Mouse (Mus musculus) adrenal gland, postnatal 4 days (tissue): ENCODE results near the gene Pnpla6. TPM values are rescaled to one million over a fixed set of nuclear protein-coding genes. Genes with fewer than 3 reads are reported as not detected.
"Not testable (repeated sequence)": the region's sequence is repeated elsewhere in the genome, so short reads cannot be mapped to it uniquely, and the experiment has no call there.

ENCODE experiments used
- DNase-seq, 2 experiments: peaks; one replicate each; pipeline ENCODE4 v3.0.0; 2021 to 2022; ENCODE audit warnings: low spot score in 2 of 2, mixed read lengths in 2 of 2
- total RNA-seq, 2 experiments: library from RNA; stranded (reverse); gene quantifications; 2 replicates each; pipeline ENCODE4 v1.2.3; 2021

Pnpla6 gene
- total RNA-seq, 2 experiments from 2014 or later: 44.4 to 47.5 TPM

GRCm38 (mm10) chr8:3568378-3568777 lies 53.2 kb downstream of the Pnpla6 start:
- no peak for DNase-seq

GRCm38 (mm10) chr8:3569784-3570183 lies 54.6 kb downstream of the Pnpla6 start:
- DNase-seq: no peak

GRCm38 (mm10) chr8:3574546-3574945 lies 59.4 kb downstream of the Pnpla6 start:
- DNase-seq: no peak

- DNase-seq: no peak
Observed at GRCm38 (mm10) chr8:3576211-3576960, 61.2 kb downstream of the Pnpla6 start.

- no peak for DNase-seq
Observed at GRCm38 (mm10) chr8:3579390-3580364, 64.5 kb downstream of the Pnpla6 start.

GRCm38 (mm10) chr8:3581961-3582360 lies 66.8 kb downstream of the Pnpla6 start:
- DNase-seq: not testable (repeated sequence)

GRCm38 (mm10) chr8:3586452-3586851 lies 71.3 kb downstream of the Pnpla6 start:
- no peak for DNase-seq

- no peak for DNase-seq
Observed at GRCm38 (mm10) chr8:3586993-3587390, 71.8 kb downstream of the Pnpla6 start, which contains the start of gene Camsap3. Gene Camsap3 (plus strand): TSS chr8:3587293.

GRCm38 (mm10) chr8:3587391-3588257 lies 72.4 kb downstream of the Pnpla6 start:
- DNase-seq: no peak

GRCm38 (mm10) chr8:3588258-3588633 lies 73.1 kb downstream of the Pnpla6 start:
- DNase-seq: no peak

GRCm38 (mm10) chr8:3593470-3593869 lies 78.3 kb downstream of the Pnpla6 start:
- no peak for DNase-seq

Other genes with a start within 250 kb of the Pnpla6 start
- gene Insr, start 235.8 kb upstream of the Pnpla6 start, total RNA-seq: 100 to 1,000 TPM; 111 to 112 TPM
- gene A430078G23Rik, start 162.0 kb upstream of the Pnpla6 start, total RNA-seq: under 1 TPM; 0.51 to 0.56 TPM
- 10 to 100 TPM; 45.0 to 46.8 TPM for gene Arhgef18, start 122.4 kb upstream of the Pnpla6 start, total RNA-seq
- 10 to 100 TPM; 11.0 to 13.5 TPM for gene Pex11g, start 47.7 kb upstream of the Pnpla6 start, total RNA-seq
- under 1 TPM; 0.25 to 0.56 TPM for gene Tex45, start 44.5 kb upstream of the Pnpla6 start, total RNA-seq
- 10 to 100 TPM; 33.7 to 35.6 TPM for gene Zfp358, start 22.2 kb upstream of the Pnpla6 start, total RNA-seq
- 10 to 100 TPM; 50.5 to 53.2 TPM for gene Mcoln1, start 14.9 kb upstream of the Pnpla6 start, total RNA-seq
- under 1 TPM; 0.34 to 0.50 TPM for gene C330021F23Rik, start 52.6 kb downstream of the Pnpla6 start, total RNA-seq
- 10 to 100 TPM; 14.2 to 18.5 TPM for gene Camsap3, start 71.9 kb downstream of the Pnpla6 start, total RNA-seq
- gene Xab2, start 105.9 kb downstream of the Pnpla6 start, total RNA-seq: 10 to 100 TPM; 48.2 to 48.8 TPM
- 10 to 100 TPM; 90.1 to 98.4 TPM for gene Pet100, start 106.2 kb downstream of the Pnpla6 start, total RNA-seq
- gene Pcp2, start 110.2 kb downstream of the Pnpla6 start, total RNA-seq: not detected
- gene Stxbp2, start 115.6 kb downstream of the Pnpla6 start, total RNA-seq: 100 to 1,000 TPM; 107 to 136 TPM
- 1 to 10 TPM; 1.3 to 1.7 TPM for gene Retn, start 140.4 kb downstream of the Pnpla6 start, total RNA-seq
- gene Mcemp1, start 150.4 kb downstream of the Pnpla6 start, total RNA-seq: 1 to 10 TPM; 1.1 to 1.2 TPM
- gene Fcor, start 157.0 kb downstream of the Pnpla6 start, total RNA-seq: 10 to 100 TPM; 14.8 to 14.9 TPM
- 10 to 100 TPM; 21.7 to 23.8 TPM for gene Trappc5, start 160.9 kb downstream of the Pnpla6 start, total RNA-seq
- under 1 TPM in 1 of 2 experiments, not detected in 1; 0.14 TPM for gene Fcer2a, start 178.8 kb downstream of the Pnpla6 start, total RNA-seq
- 1 to 10 TPM in 1 of 2 experiments, not detected in 1; 4.1 TPM for gene Clec4g, start 205.3 kb downstream of the Pnpla6 start, total RNA-seq
- not detected for gene Cd209a, start 233.6 kb downstream of the Pnpla6 start, total RNA-seq